Mouse (Mus musculus): Measurements from ENCODE around the gene Pced1b. TPM values are rescaled to one million over a fixed set of nuclear protein-coding genes. Genes with fewer than 3 reads are reported as not detected.

Gene Pced1b
- polyA plus RNA-seq, 1 experiment = 38.2 TPM

DNA sequence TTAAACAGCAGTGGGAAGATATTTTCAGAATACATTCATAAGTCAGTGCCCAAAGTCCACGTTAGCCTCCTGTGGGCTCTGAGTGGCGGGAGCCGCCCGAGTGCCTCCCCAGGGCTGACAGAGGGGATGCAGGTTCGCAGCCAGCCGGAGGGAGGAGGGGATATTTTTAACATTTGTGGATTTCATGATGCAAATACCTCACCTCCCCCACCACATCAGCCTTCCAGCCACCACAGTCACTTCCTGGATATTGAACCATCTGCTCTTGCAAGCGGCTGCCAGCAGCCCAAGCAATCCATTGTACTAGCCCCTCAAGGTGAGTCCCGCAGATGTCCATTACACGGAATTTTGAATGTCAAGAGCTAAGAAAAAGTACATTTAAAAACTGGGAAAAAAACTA is 95.4 kb downstream of the Pced1b start:
- Histone ChIP-seq H3K27ac (ENCODE audit: insufficient read depth, low read length) (no peak overlapping the region), H3K27me3 (ENCODE audit: control insufficient read depth, insufficient read depth, low read length, poor library complexity, severe bottlenecking) (no peaks in the 10 kb centered on the region), H3K9ac (ENCODE audit: low read depth, poor library complexity, severe bottlenecking) (no peak overlapping the region), H3K9me3 (replicated peaks; ENCODE audit: control insufficient read depth, insufficient read depth, low read length, poor library complexity, severe bottlenecking) (no peaks in the 10 kb centered on the region), H3K4me3 (ENCODE audit: low read depth, low read length) (no peak overlapping the region), H3K36me3 (ENCODE audit: control insufficient read depth, insufficient read depth, low read length, poor library complexity, severe bottlenecking) (no peaks in the 10 kb centered on the region), H3K4me1 (ENCODE audit: control insufficient read depth, insufficient read depth, low read length) (peaks cover 8% of the 10 kb centered on the region)
- TF ChIP-seq POLR2A (IDR thresholded peaks at IDR 0.05; ENCODE audit: insufficient read depth, low read length) = no peak
- peak; percentile 62; the same call in 1 of the 2 replicates for TF ChIP-seq EP300 (IDR thresholded peaks at IDR 0.05; ENCODE audit: insufficient read depth, low read depth, low read length)
- TF ChIP-seq CTCF (IDR thresholded peaks at IDR 0.05; ENCODE audit: low read depth, low read length) = no peak

GRCm38 (mm10) chr15:97342945-97343344 is 96.0 kb downstream of the Pced1b start:
- Histone ChIP-seq H3K9me3 (replicated peaks; ENCODE audit: control insufficient read depth, insufficient read depth, low read length, poor library complexity, severe bottlenecking) (no peaks in the 10 kb centered on the region), H3K36me3 (ENCODE audit: control insufficient read depth, insufficient read depth, low read length, poor library complexity, severe bottlenecking) (no peaks in the 10 kb centered on the region), H3K4me1 (ENCODE audit: control insufficient read depth, insufficient read depth, low read length) (peaks cover 8% of the 10 kb centered on the region), H3K27me3 (ENCODE audit: control insufficient read depth, insufficient read depth, low read length, poor library complexity, severe bottlenecking) (no peaks in the 10 kb centered on the region), H3K9ac (ENCODE audit: low read depth, poor library complexity, severe bottlenecking) (no peak overlapping the region), H3K4me3 (ENCODE audit: low read depth, low read length) (no peak overlapping the region), H3K27ac (ENCODE audit: insufficient read depth, low read length) (no peak overlapping the region)
- TF ChIP-seq EP300 (IDR thresholded peaks at IDR 0.05; ENCODE audit: insufficient read depth, low read depth, low read length) = no peak
- TF ChIP-seq CTCF (IDR thresholded peaks at IDR 0.05; ENCODE audit: low read depth, low read length) = no peak
- no peak for TF ChIP-seq POLR2A (IDR thresholded peaks at IDR 0.05; ENCODE audit: insufficient read depth, low read length)

- H3K27me3 ChIP-seq (ENCODE audit: control insufficient read depth, insufficient read depth, low read length, poor library complexity, severe bottlenecking) = no peaks in the 10 kb centered on the region
- no peak for TF ChIP-seq POLR2A (IDR thresholded peaks at IDR 0.05; ENCODE audit: insufficient read depth, low read length)
- TF ChIP-seq EP300 (IDR thresholded peaks at IDR 0.05; ENCODE audit: insufficient read depth, low read depth, low read length) = no peak
- TF ChIP-seq CTCF (IDR thresholded peaks at IDR 0.05; ENCODE audit: low read depth, low read length) = no peak
- peaks cover 10% of the 10 kb centered on the region for H3K4me1 ChIP-seq (ENCODE audit: control insufficient read depth, insufficient read depth, low read length)
- H3K9ac ChIP-seq (ENCODE audit: low read depth, poor library complexity, severe bottlenecking) = no peak overlapping the region
- H3K27ac ChIP-seq (ENCODE audit: insufficient read depth, low read length) = no peak overlapping the region; the same call in 1 of the 2 replicates
- no peaks in the 10 kb centered on the region for H3K36me3 ChIP-seq (ENCODE audit: control insufficient read depth, insufficient read depth, low read length, poor library complexity, severe bottlenecking)
- H3K4me3 ChIP-seq (ENCODE audit: low read depth, low read length) = no peak overlapping the region
- no peaks in the 10 kb centered on the region for H3K9me3 ChIP-seq (replicated peaks; ENCODE audit: control insufficient read depth, insufficient read depth, low read length, poor library complexity, severe bottlenecking)
These were observed 97.0 kb downstream of the Pced1b start for GRCm38 (mm10) chr15:97343921-97344320.

DNA sequence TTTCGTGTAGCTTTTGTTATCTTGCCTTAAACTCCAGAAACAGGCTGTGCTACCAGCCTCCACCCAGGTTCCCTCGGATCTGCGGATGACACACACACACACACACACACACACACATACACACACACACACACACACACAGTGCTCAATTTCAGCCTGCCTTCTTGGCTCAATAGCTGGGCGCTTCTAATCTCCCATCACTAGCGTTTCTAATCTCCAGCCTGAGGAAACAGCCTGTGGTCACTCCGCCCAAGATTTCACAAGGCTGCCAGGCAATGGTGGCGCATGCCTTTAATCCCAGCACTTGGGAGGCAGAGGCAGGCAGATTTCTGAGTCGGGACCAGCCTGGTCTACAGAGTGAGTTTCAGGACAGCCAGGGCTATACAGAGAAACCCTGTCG is 98.2 kb downstream of the Pced1b start:
- Histone ChIP-seq H3K27me3 (ENCODE audit: control insufficient read depth, insufficient read depth, low read length, poor library complexity, severe bottlenecking) (no peaks in the 10 kb centered on the region), H3K27ac (ENCODE audit: insufficient read depth, low read length) (no peak overlapping the region)

GRCm38 (mm10) chr15:97345917-97346316 is 99.0 kb downstream of the Pced1b start:
- Histone ChIP-seq H3K4me3 (ENCODE audit: low read depth, low read length) (no peak overlapping the region), H3K27ac (ENCODE audit: insufficient read depth, low read length) (no peak overlapping the region), H3K9me3 (replicated peaks; ENCODE audit: control insufficient read depth, insufficient read depth, low read length, poor library complexity, severe bottlenecking) (no peaks in the 10 kb centered on the region), H3K36me3 (ENCODE audit: control insufficient read depth, insufficient read depth, low read length, poor library complexity, severe bottlenecking) (no peaks in the 10 kb centered on the region), H3K27me3 (ENCODE audit: control insufficient read depth, insufficient read depth, low read length, poor library complexity, severe bottlenecking) (no peaks in the 10 kb centered on the region), H3K4me1 (ENCODE audit: control insufficient read depth, insufficient read depth, low read length) (peaks cover 11% of the 10 kb centered on the region), H3K9ac (ENCODE audit: low read depth, poor library complexity, severe bottlenecking) (peak overlapping the region; percentile 25; the same call in 1 of the 2 replicates)
- no peak for TF ChIP-seq CTCF (IDR thresholded peaks at IDR 0.05; ENCODE audit: low read depth, low read length)
- TF ChIP-seq EP300 (IDR thresholded peaks at IDR 0.05; ENCODE audit: insufficient read depth, low read depth, low read length) = no peak
- no peak for TF ChIP-seq POLR2A (IDR thresholded peaks at IDR 0.05; ENCODE audit: insufficient read depth, low read length)

More for the DNA sequence above, 98.2 kb downstream of the Pced1b start:
- Histone ChIP-seq H3K9me3 (replicated peaks; ENCODE audit: control insufficient read depth, insufficient read depth, low read length, poor library complexity, severe bottlenecking) (no peaks in the 10 kb centered on the region), H3K4me3 (ENCODE audit: low read depth, low read length) (0 out of 2 replicates have a peak overlapping the region, but pooled peaks have one; percentile 4), H3K9ac (ENCODE audit: low read depth, poor library complexity, severe bottlenecking) (peak overlapping the region; percentile 25), H3K4me1 (ENCODE audit: control insufficient read depth, insufficient read depth, low read length) (peaks cover 7% of the 10 kb centered on the region), H3K36me3 (ENCODE audit: control insufficient read depth, insufficient read depth, low read length, poor library complexity, severe bottlenecking) (no peaks in the 10 kb centered on the region)
- no peak for TF ChIP-seq POLR2A (IDR thresholded peaks at IDR 0.05; ENCODE audit: insufficient read depth, low read length)
- no peak for TF ChIP-seq EP300 (IDR thresholded peaks at IDR 0.05; ENCODE audit: insufficient read depth, low read depth, low read length)
- no peak for TF ChIP-seq CTCF (IDR thresholded peaks at IDR 0.05; ENCODE audit: low read depth, low read length)

DNA sequence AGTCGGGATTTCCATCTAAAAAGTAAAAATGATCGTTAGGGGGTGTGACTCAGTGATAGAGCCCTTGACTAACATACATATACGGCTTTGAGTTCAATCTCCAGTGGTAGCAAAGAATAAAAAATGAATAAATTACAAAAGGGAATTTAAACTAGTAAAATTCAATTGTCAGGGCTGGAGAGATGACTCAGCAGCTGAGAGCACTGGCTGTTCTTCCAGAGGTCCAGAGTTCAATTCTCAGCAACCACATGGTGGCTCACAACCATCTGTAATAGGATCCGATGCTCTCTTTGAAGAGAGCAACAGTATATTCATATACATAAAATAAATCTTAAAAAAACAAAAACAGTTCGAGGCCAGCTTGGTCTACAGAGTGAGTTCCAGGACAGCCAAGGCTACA is 99.5 kb downstream of the Pced1b start:
- no peak overlapping the region for H3K9ac ChIP-seq (ENCODE audit: low read depth, poor library complexity, severe bottlenecking)
- H3K4me3 ChIP-seq (ENCODE audit: low read depth, low read length) = no peak overlapping the region
- peaks cover 12% of the 10 kb centered on the region for H3K4me1 ChIP-seq (ENCODE audit: control insufficient read depth, insufficient read depth, low read length)
- no peaks in the 10 kb centered on the region for H3K27me3 ChIP-seq (ENCODE audit: control insufficient read depth, insufficient read depth, low read length, poor library complexity, severe bottlenecking)
- TF ChIP-seq CTCF (IDR thresholded peaks at IDR 0.05; ENCODE audit: low read depth, low read length) (no peak), POLR2A (IDR thresholded peaks at IDR 0.05; ENCODE audit: insufficient read depth, low read length) (no peak), EP300 (IDR thresholded peaks at IDR 0.05; ENCODE audit: insufficient read depth, low read depth, low read length) (no peak)
- no peaks in the 10 kb centered on the region for H3K9me3 ChIP-seq (replicated peaks; ENCODE audit: control insufficient read depth, insufficient read depth, low read length, poor library complexity, severe bottlenecking)
- no peaks in the 10 kb centered on the region for H3K36me3 ChIP-seq (ENCODE audit: control insufficient read depth, insufficient read depth, low read length, poor library complexity, severe bottlenecking)
- no peak overlapping the region for H3K27ac ChIP-seq (ENCODE audit: insufficient read depth, low read length)
